Comparison of ENCODE assay signal across 10 mouse cellular contexts in the genomic region with DNA sequence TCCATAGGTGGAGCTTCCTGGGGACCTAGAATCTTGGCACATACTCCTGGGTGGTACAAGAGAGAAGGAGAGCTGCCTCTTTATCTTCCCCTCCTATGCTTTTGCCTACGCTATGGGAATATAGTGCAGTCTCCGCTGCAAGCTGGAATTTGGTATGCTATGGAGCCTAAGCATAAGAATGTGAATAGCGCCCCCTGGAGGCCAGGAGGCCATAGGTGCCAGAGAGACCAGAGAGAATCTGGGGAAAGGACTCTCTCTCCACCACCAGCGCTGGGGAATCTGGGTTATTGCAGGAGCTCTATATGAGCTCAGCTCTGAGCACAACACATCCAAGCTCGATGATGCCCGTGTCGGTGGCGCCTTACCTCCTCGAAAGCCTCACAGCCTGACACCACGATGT. TPM values are rescaled to one million over a fixed set of nuclear protein-coding genes. Genes with fewer than 3 reads are reported as not detected.
A peak's percentile ranks its signal among the peaks of the same experiment; 100 is the strongest.
DNase-seq lines count a peak whose midpoint lies in the region; ATAC-seq and TF ChIP-seq lines count a peak whose summit lies in the region.
"Had no signal": no experiment of that assay in that cellular context is flagged by ENCODE, and none has a peak within 500 bp of the region (broad histone marks: within the 10 kb centered on the region; RNA-seq: fewer than 3 reads in every experiment).

No protein-coding gene starts in this region.

- no peaks in the 10 kb centered on the region for H3K79me2 ChIP-seq in heart, adult 2 months (replicated peaks; ENCODE audit: control insufficient read depth, insufficient read depth, low read length)

- intact Hi-C loops in heart, adult 2 months (cut with DNase I) = no loop called here

- no peak for TF ChIP-seq EP300 in heart, adult 2 months (IDR thresholded peaks at IDR 0.05; ENCODE audit: insufficient read depth, low read depth, low read length)

- peak; percentile 64 for TF ChIP-seq CTCF in heart, adult 2 months (IDR thresholded peaks at IDR 0.05)
- peak; percentile 41; the same call in 1 of the 2 replicates for TF ChIP-seq CTCF in thymus, adult 2 months (IDR thresholded peaks at IDR 0.05; ENCODE audit: borderline replicate concordance, control insufficient read depth, extremely low read depth, insufficient read depth, low read length, poor library complexity)

- no peaks in the 10 kb centered on the region for H3K27me3 ChIP-seq in heart, adult 2 months (ENCODE audit: control insufficient read depth, insufficient read depth, low read length)
- no peaks in the 10 kb centered on the region for H3K27me3 ChIP-seq in thymus, adult 2 months (ENCODE audit: control insufficient read depth, insufficient read depth, low read length)

- DNase-seq in heart, adult 2 months = no peak
- DNase-seq in heart, adult 8-10 months (ENCODE audit: low spot score) = no peak
- no peak for DNase-seq in thymus, adult 2 months
- DNase-seq in thymus, adult 18-20 months = no peak
- DNase-seq in testis, postnatal 10 days (ENCODE audit: low spot score) = peak; percentile 60
- DNase-seq in urinary bladder, adult 18-20 months (ENCODE audit: low spot score in 2 of 2) = no peak
- no peak for DNase-seq in cerebellum, adult 9-11 months
- DNase-seq: gastrocnemius, postnatal 25 days had no signal

- H3K9ac ChIP-seq in heart, adult 2 months (ENCODE audit: low read depth, low read length) = no peak overlapping the region

- peak; percentile 61 for ATAC-seq in erythroblast, adult 5-6 weeks (replicated peaks; ENCODE audit: low FRiP score, poor library complexity, severe bottlenecking)

- TF ChIP-seq POLR2A in heart, adult 2 months (IDR thresholded peaks at IDR 0.05; ENCODE audit: insufficient read depth, low read depth, low read length) = no peak
- TF ChIP-seq POLR2A in thymus, adult 2 months (IDR thresholded peaks at IDR 0.05; ENCODE audit: control insufficient read depth, extremely low read depth, insufficient read depth, low read length, poor library complexity) = no peak

- no peak overlapping the region for H3K27ac ChIP-seq in heart, adult 2 months
- H3K27ac ChIP-seq in thymus, adult 2 months (ENCODE audit: control insufficient read depth, insufficient read depth, low read length) = no peak overlapping the region

- 85% methylated on average over 10 of the region's 10 CpGs for WGBS in heart, adult 2 months
- 98% methylated on average over 10 of the region's 10 CpGs for WGBS in thymus, adult 2 months

- no peaks in the 10 kb centered on the region for H3K36me3 ChIP-seq in heart, adult 2 months (ENCODE audit: control insufficient read depth, insufficient read depth, low read length)
- peaks cover 26% of the 10 kb centered on the region for H3K36me3 ChIP-seq in thymus, adult 2 months (ENCODE audit: control insufficient read depth, insufficient read depth, low read length)

- H3K4me3 ChIP-seq in heart, adult 2 months = no peak overlapping the region
- H3K4me3 ChIP-seq in thymus, adult 2 months (ENCODE audit: control insufficient read depth, insufficient read depth, low read length) = no peak overlapping the region

- H3K4me1 ChIP-seq in heart, adult 2 months (ENCODE audit: control insufficient read depth, insufficient read depth, low read length) = no peaks in the 10 kb centered on the region
- no peaks in the 10 kb centered on the region for H3K4me1 ChIP-seq in thymus, adult 2 months (replicated peaks; ENCODE audit: control insufficient read depth, insufficient read depth, low read length)

RNA-seq across cellular contexts. Expression of a gene that starts 14.0 kb away (rescaled TPM):
- 100 to 1,000 TPM; 106 to 146 TPM for total RNA-seq in heart, adult 2 months (2021)
- polyA plus RNA-seq in heart, adult 2 months (2012; rRNA removed) = 41.6 and 56.6 TPM in 2 replicates
- total RNA-seq in heart, adult 8-10 months (2022) = 100 to 1,000 TPM; 113 to 146 (median 132) TPM
- polyA plus RNA-seq in thymus, adult 2 months (2012; rRNA removed) = 76.3 and 87.6 TPM in 2 replicates
- total RNA-seq in erythroblast, adult 5-6 weeks (2015; ENCODE audit: low replicate concordance) = 31.6 and 35.5 TPM in 2 replicates
- 24.7 and 25.2 TPM in 2 replicates for total RNA-seq in erythroblast, adult 5-6 weeks (2017; ENCODE audit: low replicate concordance)

RNA-seq across cellular contexts. Expression of a gene that starts 21.1 kb away (rescaled TPM):
- total RNA-seq in heart, adult 2 months (2021) = not detected
- 0.20 and 0.41 TPM in 2 replicates for polyA plus RNA-seq in heart, adult 2 months (2012; rRNA removed)
- not detected for total RNA-seq in heart, adult 8-10 months (2022)
- 5.2 and 6.2 TPM in 2 replicates for polyA plus RNA-seq in thymus, adult 2 months (2012; rRNA removed)
- total RNA-seq in erythroblast, adult 5-6 weeks (2015; ENCODE audit: low replicate concordance) = not detected in 2 replicates
- not detected in 2 replicates for total RNA-seq in erythroblast, adult 5-6 weeks (2017; ENCODE audit: low replicate concordance)
- total RNA-seq: hematopoietic stem cell, adult 5-6 weeks had no signal

RNA-seq across cellular contexts. Expression of a gene that starts 50.8 kb away (rescaled TPM):
- total RNA-seq in heart, adult 2 months (2021) = 10 to 100 TPM; 13.5 to 18.8 TPM
- 7.3 and 10.7 TPM in 2 replicates for polyA plus RNA-seq in heart, adult 2 months (2012; rRNA removed)
- 10 to 100 TPM; 15.4 to 19.9 (median 18.0) TPM for total RNA-seq in heart, adult 8-10 months (2022)
- polyA plus RNA-seq in thymus, adult 2 months (2012; rRNA removed) = 3.2 and 3.7 TPM in 2 replicates
- not detected in 2 replicates for total RNA-seq in erythroblast, adult 5-6 weeks (2015; ENCODE audit: low replicate concordance)
- total RNA-seq in erythroblast, adult 5-6 weeks (2017; ENCODE audit: low replicate concordance) = not detected in 2 replicates

Comparison
In these comparisons a context has a peak if more than half of its experiments do, and no peak if none do; other contexts are left out.
1. RNA of a gene that starts 50.8 kb away (total RNA-seq): 13.5 to 18.8 TPM in heart, adult 2 months and 15.4 to 19.9 TPM in heart, adult 8-10 months; not detected in erythroblast, adult 5-6 weeks; every median in the first group is over 10 times any median in the second.